In genomic region chr8:65157901-65158300, GRCm38 (mm10) we compare ENCODE assay signal across 17 mouse cellular contexts. TPM values are rescaled to one million over a fixed set of nuclear protein-coding genes. Genes with fewer than 3 reads are reported as not detected.
DNase-seq lines count a peak whose midpoint lies in the region; TF ChIP-seq lines count a peak whose summit lies in the region.
"Had no signal": no experiment of that assay in that cellular context is flagged by ENCODE, and none has a peak within 500 bp of the region (broad histone marks: within the 10 kb centered on the region; RNA-seq: fewer than 3 reads in every experiment).

No protein-coding gene starts in this region.

- TF ChIP-seq CTCF in left cerebral cortex, adult 2 months (IDR thresholded peaks at IDR 0.05) = no peak

- H3K4me3 ChIP-seq in left cerebral cortex, adult 2 months = no peak overlapping the region
- H3K4me3 ChIP-seq: heart, embryonic 13.5 days; liver, embryonic 13.5 days; midbrain, embryonic 12.5 days; neural tube, embryonic 12.5 days had no signal

- intact Hi-C loops in left cerebral cortex, postnatal 10 days (cut with DNase I) = no loop called here
- intact Hi-C loops in left cerebral cortex, adult 2 months (cut with DNase I) = no loop called here

- DNase-seq in cerebellum, postnatal 14 days = peak; percentile 83 to 85
- DNase-seq in cerebellum, adult 8-10 months = no peak
- DNase-seq in left cerebral cortex, postnatal 10 days (ENCODE audit: extremely low spot score in 1 of 2, low spot score in 2 of 2) = peak; percentile 17 to 18
- no peak for DNase-seq in left cerebral cortex, adult 2 months (ENCODE audit: extremely low spot score in 1 of 2, low spot score in 2 of 2)
- DNase-seq in right cerebral cortex, postnatal 10 days (ENCODE audit: low spot score in 2 of 2) = peak; percentile 39 to 51
- DNase-seq in right cerebral cortex, adult 18-20 months = no peak
- no peak for DNase-seq in adrenal gland, postnatal 36 days
- DNase-seq: gastrocnemius, postnatal 36 days; heart, postnatal 4 days; kidney, adult 11 months; kidney, postnatal 36 days; liver, embryonic 13.5 days; thymus, postnatal 25 days had no signal

- H3K27ac ChIP-seq in left cerebral cortex, adult 2 months = no peak overlapping the region
- H3K27ac ChIP-seq: heart, embryonic 13.5 days; liver, embryonic 13.5 days; midbrain, embryonic 12.5 days; neural tube, embryonic 12.5 days had no signal

RNA-seq across cellular contexts. Expression of gene BC030870, which starts 28.5 kb away (rescaled TPM):
- total RNA-seq in left cerebral cortex, postnatal 10 days (2021) = not detected
- not detected for total RNA-seq in left cerebral cortex, adult 2 months (2021)
- not detected for total RNA-seq in adrenal gland, postnatal 36 days (2021)
- total RNA-seq: gastrocnemius, postnatal 36 days; heart, postnatal 4 days; layer of hippocampus, postnatal 14 days had no signal

Comparison
In these comparisons a context has a peak if more than half of its experiments do, and no peak if none do; other contexts are left out.
1. DNase-seq: peak in cerebellum, postnatal 14 days (2 of 2), left cerebral cortex, postnatal 10 days (2 of 2) and right cerebral cortex, postnatal 10 days (2 of 2); none in cerebellum, adult 8-10 months (single experiment), left cerebral cortex, adult 2 months (0 of 2), right cerebral cortex, adult 18-20 months (single experiment) and adrenal gland, postnatal 36 days (0 of 2).